Mouse (Mus musculus) spleen, adult 2 months (tissue): Measurements from ENCODE around the gene Gm16181.

Experiments
- CTCF ChIP-seq: fragments of 200-500 bp; IDR thresholded peaks from 2 replicates; pipeline ENCODE4 v1.5.1; 2011; ENCODE audit warnings: mild to moderate bottlenecking, inconsistent platforms; ENCODE audit not compliant: insufficient read depth, insufficient read length, insufficient replicate concordance; ENCODE audit errors: extremely low read depth
- POLR2A ChIP-seq: fragments of 200-500 bp; IDR thresholded peaks from 2 replicates; pipeline ENCODE4 v1.6.1; 2011; ENCODE audit warnings: low read depth, low read length, inconsistent platforms

- TF ChIP-seq CTCF, result no peak
- no peak for TF ChIP-seq POLR2A
Measured at GRCm38 (mm10) chr17:35250348-35251120, 29.9 kb downstream of the Gm16181 start.
